Mouse (Mus musculus) lung, postnatal 0 days (tissue): ENCODE data around the gene Uvssa. TPM values are rescaled to one million over a fixed set of nuclear protein-coding genes. Genes with fewer than 3 reads are reported as not detected.

Source experiments
- ATAC-seq: fragments of 200-750 bp; cut with Nextera tagmentation; 2 replicates; pipeline ENCODE4 v1.8.0; 2017; ENCODE audit warnings: moderate library complexity
- DNase-seq: peaks from one replicate; pipeline ENCODE4 v3.0.0-alpha.2; 2016; ENCODE audit warnings: low spot score
- H3K27ac ChIP-seq: fragments of 300-500 bp; sonication (generic); 2 replicates; pipeline ENCODE4 v1.5.1; 2014; ENCODE audit warnings: antibody characterized with exemption, mild to moderate bottlenecking, low read length, mixed read lengths
- H3K27me3 ChIP-seq: fragments of 300-500 bp; sonication (generic); replicated peaks from 2 replicates; pipeline ENCODE4 v1.6.1; 2014; ENCODE audit warnings: low read length, mixed read lengths; ENCODE audit not compliant: insufficient read depth
- H3K36me3 ChIP-seq: fragments of 300-500 bp; sonication (generic); 2 replicates; pipeline ENCODE4 v1.6.1; 2014; ENCODE audit warnings: low read length, mixed read lengths; ENCODE audit not compliant: insufficient read depth
- H3K4me1 ChIP-seq: fragments of 300-500 bp; sonication (generic); 2 replicates; pipeline ENCODE4 v1.6.1; 2014; ENCODE audit warnings: antibody characterized with exemption, low read depth, low read length, mixed read lengths; ENCODE audit not compliant: insufficient read depth
- H3K4me2 ChIP-seq: fragments of 300-500 bp; sonication (generic); replicated peaks from 2 replicates; pipeline ENCODE4 v1.6.1; 2014; ENCODE audit warnings: low read depth, mild to moderate bottlenecking, low read length, moderate library complexity, mixed read lengths
- H3K4me3 ChIP-seq: fragments of 300-500 bp; sonication (generic); 2 replicates; pipeline ENCODE4 v1.5.1; 2014; ENCODE audit warnings: low read depth, low read length
- H3K9ac ChIP-seq: fragments of 300-500 bp; sonication (generic); replicated peaks from 2 replicates; pipeline ENCODE4 v1.6.1; 2014; ENCODE audit warnings: low read depth, mild to moderate bottlenecking
- H3K9me3 ChIP-seq: fragments of 300-500 bp; sonication (generic); 2 replicates; pipeline ENCODE4 v1.6.1; 2016; ENCODE audit warnings: low read length, mixed read lengths
- CTCF ChIP-seq: IDR thresholded peaks from 2 replicates; pipeline ENCODE4 v1.5.1; 2016; ENCODE audit warnings: antibody characterized with exemption, mild to moderate bottlenecking
- EP300 ChIP-seq: IDR thresholded peaks from 2 replicates; pipeline ENCODE4 v1.6.1; 2016; ENCODE audit warnings: antibody characterized with exemption, mild to moderate bottlenecking, control low read depth
- WGBS: fragments of 180-500 bp; shearing (Covaris S2); extraction: QIAGEN DNeasy Blood & Tissue Kit; methylation state at CpG from one replicate; pipeline ENCODE4 v1.1.7; 2014; 5-methylcytosine and 5-hydroxymethylcytosine counted together
- polyA plus RNA-seq: library from polyadenylated mRNA; unstranded; fragments of >200 nt; fragmentation: Nextera tagmentation; extraction: Ambion mirVana; gene quantifications from 2 replicates; pipeline ENCODE4 v1.2.1, GENCODE M21; 2015

The Uvssa gene
- polyA plus RNA-seq, 1 experiment from 2014 or later, result 7.2 TPM

- TF ChIP-seq CTCF, result no peak
- no peak for TF ChIP-seq EP300
- DNase-seq, result no peak
- H3K4me2 ChIP-seq, result peak overlapping the region; percentile 86
- H3K4me1 ChIP-seq, result peaks cover 7% of the 10 kb centered on the region; the same call in 1 of the 2 replicates
- H3K4me3 ChIP-seq, result peak overlapping the region; percentile 61
- under 1% methylated on average over 21 of the region's 21 CpGs for WGBS
- no peaks in the 10 kb centered on the region for H3K9me3 ChIP-seq
- peaks cover 11% of the 10 kb centered on the region; the same call in 1 of the 2 replicates for H3K36me3 ChIP-seq
- H3K27ac ChIP-seq, result peak overlapping the region; percentile 86
- H3K27me3 ChIP-seq, result no peaks in the 10 kb centered on the region
- ATAC-seq, result no peak
- H3K9ac ChIP-seq, result peak overlapping the region; percentile 55
Measured at GRCm38 (mm10) chr5:33377801-33378301, 498 bp upstream of the Uvssa start.

GRCm38 (mm10) chr5:33387550-33387949, 9.2 kb downstream of the Uvssa start:
- WGBS, result 74% methylated on average over 11 of the region's 11 CpGs
- Histone ChIP-seq H3K9me3 (no peaks in the 10 kb centered on the region), H3K36me3 (peaks cover 3% of the 10 kb centered on the region; the same call in 1 of the 2 replicates), H3K27me3 (no peaks in the 10 kb centered on the region), H3K4me1 (no peaks in the 10 kb centered on the region), H3K4me3 (no peak overlapping the region), H3K9ac (no peak overlapping the region), H3K4me2 (no peak overlapping the region), H3K27ac (no peak overlapping the region)
- no peak for DNase-seq
- TF ChIP-seq CTCF, result no peak
- TF ChIP-seq EP300, result no peak
- no peak for ATAC-seq

GRCm38 (mm10) chr5:33393803-33394202, 15.5 kb downstream of the Uvssa start:
- H3K27me3 ChIP-seq, result no peaks in the 10 kb centered on the region
- H3K36me3 ChIP-seq, result peaks cover 8% of the 10 kb centered on the region; the same call in 1 of the 2 replicates
- TF ChIP-seq EP300, result no peak
- peak; percentile 94 for TF ChIP-seq CTCF
- 19% methylated on average over 7 of the region's 7 CpGs for WGBS
- H3K4me1 ChIP-seq, result no peaks in the 10 kb centered on the region
- no peaks in the 10 kb centered on the region for H3K9me3 ChIP-seq
- ATAC-seq, result peak; percentile 40; the same call in 1 of the 2 replicates
- no peak overlapping the region for H3K4me3 ChIP-seq
- DNase-seq, result peak; percentile 81
- H3K4me2 ChIP-seq, result no peak overlapping the region
- no peak overlapping the region for H3K9ac ChIP-seq
- no peak overlapping the region for H3K27ac ChIP-seq

GRCm38 (mm10) chr5:33395693-33396092, 17.3 kb downstream of the Uvssa start:
- Histone ChIP-seq H3K4me1 (no peaks in the 10 kb centered on the region), H3K9me3 (no peaks in the 10 kb centered on the region), H3K4me3 (no peak overlapping the region), H3K27me3 (no peaks in the 10 kb centered on the region), H3K36me3 (peaks cover 8% of the 10 kb centered on the region; the same call in 1 of the 2 replicates), H3K27ac (no peak overlapping the region), H3K4me2 (no peak overlapping the region), H3K9ac (no peak overlapping the region)
- ATAC-seq (no peak), DNase-seq (no peak)
- WGBS, result 87% methylated on average over 11 of the region's 11 CpGs
- no peak for TF ChIP-seq CTCF
- TF ChIP-seq EP300, result no peak

- H3K9ac ChIP-seq, result no peak overlapping the region
- no peaks in the 10 kb centered on the region for H3K4me1 ChIP-seq
- no peak overlapping the region for H3K4me3 ChIP-seq
- no peak for DNase-seq
- no peak for ATAC-seq
- H3K4me2 ChIP-seq, result no peak overlapping the region
- H3K36me3 ChIP-seq, result peaks cover 5% of the 10 kb centered on the region; the same call in 1 of the 2 replicates
- no peaks in the 10 kb centered on the region for H3K27me3 ChIP-seq
- H3K9me3 ChIP-seq, result no peaks in the 10 kb centered on the region
- TF ChIP-seq CTCF (no peak), EP300 (no peak)
- H3K27ac ChIP-seq, result no peak overlapping the region
- WGBS, result 72% methylated on average over 7 of the region's 7 CpGs
Measured at GRCm38 (mm10) chr5:33396828-33397227, 18.5 kb downstream of the Uvssa start.

- H3K27ac ChIP-seq, result no peak overlapping the region
- 58% methylated on average over 12 of the region's 12 CpGs for WGBS
- no peak overlapping the region for H3K4me2 ChIP-seq
Measured at GRCm38 (mm10) chr5:33400819-33401218, 22.5 kb downstream of the Uvssa start.

More at GRCm38 (mm10) chr5:33400819-33401218, 22.5 kb downstream of the Uvssa start:
- DNase-seq (no peak), ATAC-seq (no peak)
- no peaks in the 10 kb centered on the region for H3K4me1 ChIP-seq
- peaks cover 5% of the 10 kb centered on the region for H3K36me3 ChIP-seq
- TF ChIP-seq EP300 (no peak), CTCF (no peak)
- H3K27me3 ChIP-seq, result no peaks in the 10 kb centered on the region
- H3K9ac ChIP-seq, result no peak overlapping the region
- no peak overlapping the region for H3K4me3 ChIP-seq
- no peaks in the 10 kb centered on the region for H3K9me3 ChIP-seq
